Mouse (Mus musculus): ENCODE measurements at regions not wholly inside any gene's neighbourhood (a gene's known extent, or its start where the extent isn't known, plus 50 kb on each side); places are given as distances from the start of the nearest gene placed in this dataset.

- TF ChIP-seq CTCF (IDR thresholded peaks at IDR 0.05; ENCODE audit: borderline replicate concordance, insufficient read depth, low read depth, low read length) (no peak), POLR2A (IDR thresholded peaks at IDR 0.05; ENCODE audit: borderline replicate concordance, insufficient read depth, low read length) (no peak)
Measured at GRCm38 (mm10) chr2:45239501-45240292, 122.5 kb upstream of the Zeb2 start.
